Mouse (Mus musculus) embryonic facial prominence, embryonic 11.5 days (tissue): ENCODE results near the gene Rela. TPM values are rescaled to one million over a fixed set of nuclear protein-coding genes. Genes with fewer than 3 reads are reported as not detected.

Source experiments
- ATAC-seq: fragments of 200-750 bp; cut with Nextera tagmentation; replicated peaks from 2 replicates; pipeline ENCODE4 v1.8.0; 2017; ENCODE audit warnings: low read depth; ENCODE audit not compliant: insufficient number of reproducible peaks, low FRiP score, low TSS enrichment
- DNase-seq: peaks from one replicate; pipeline ENCODE4 v3.0.0-alpha.2; 2015; ENCODE audit warnings: low spot score
- H3K27ac ChIP-seq: fragments of 300-500 bp; sonication (generic); replicated peaks from 2 replicates; pipeline ENCODE4 v1.5.1; 2014; ENCODE audit warnings: mild to moderate bottlenecking, low read depth, low read length, control low read depth
- H3K27me3 ChIP-seq: fragments of 300-500 bp; sonication (generic); 2 replicates; pipeline ENCODE4 v1.6.1; 2014; ENCODE audit warnings: mild to moderate bottlenecking, low read length, moderate library complexity, mixed read lengths; ENCODE audit not compliant: control insufficient read depth, insufficient read depth
- H3K36me3 ChIP-seq: fragments of 300-500 bp; sonication (generic); replicated peaks from 2 replicates; pipeline ENCODE4 v1.6.1; 2014; ENCODE audit warnings: low read depth, mild to moderate bottlenecking, low read length, moderate library complexity, mixed read lengths; ENCODE audit not compliant: control insufficient read depth, insufficient read depth
- H3K4me1 ChIP-seq: fragments of 300-500 bp; sonication (generic); 2 replicates; pipeline ENCODE4 v1.6.1; 2014; ENCODE audit warnings: low read length, mixed read lengths; ENCODE audit not compliant: control insufficient read depth, insufficient read depth
- H3K4me2 ChIP-seq: fragments of 300-500 bp; sonication (generic); 2 replicates; pipeline ENCODE4 v1.6.1; 2014; ENCODE audit warnings: low read depth, mild to moderate bottlenecking, control low read depth, low read length, moderate library complexity
- H3K4me3 ChIP-seq: fragments of 300-500 bp; sonication (generic); 2 replicates; pipeline ENCODE4 v1.5.1; 2014; ENCODE audit warnings: low read depth, low read length, control low read depth
- H3K9ac ChIP-seq: fragments of 300-500 bp; sonication (generic); replicated peaks from 2 replicates; pipeline ENCODE4 v1.6.1; 2014; ENCODE audit warnings: mild to moderate bottlenecking, control low read depth, low read length
- H3K9me3 ChIP-seq: fragments of 300-500 bp; sonication (generic); replicated peaks from 2 replicates; pipeline ENCODE4 v1.6.1; 2016; ENCODE audit warnings: mild to moderate bottlenecking, low read length, inconsistent platforms, mixed read lengths; ENCODE audit not compliant: control insufficient read depth
- WGBS: fragments of 180-500 bp; shearing (Covaris S2); extraction: QIAGEN DNeasy Blood & Tissue Kit; methylation state at CpG from one replicate; pipeline ENCODE4 v1.1.7; 2014; 5-methylcytosine and 5-hydroxymethylcytosine counted together
- polyA plus RNA-seq: library from polyadenylated mRNA; unstranded; fragments of >200 nt; fragmentation: Nextera tagmentation; extraction: Ambion mirVana; gene quantifications from 2 replicates; pipeline ENCODE4 v1.2.1, GENCODE M21; 2014

Rela gene
- polyA plus RNA-seq, 1 experiment from 2014 or later: 37.0 TPM

- DNase-seq: no peak
- Histone ChIP-seq H3K9ac (no peak overlapping the region), H3K4me3 (no peak overlapping the region), H3K27ac (no peak overlapping the region), H3K9me3 (no peaks in the 10 kb centered on the region), H3K36me3 (peaks cover 10% of the 10 kb centered on the region), H3K4me1 (peaks cover 3% of the 10 kb centered on the region), H3K27me3 (no peaks in the 10 kb centered on the region), H3K4me2 (no peak overlapping the region)
- 89% methylated on average over 8 of the region's 8 CpGs for WGBS
- no peak for ATAC-seq
Observed at GRCm38 (mm10) chr19:5606196-5606595, 31.1 kb upstream of the Rela start.

- 97% methylated on average over 26 of the region's 26 CpGs for WGBS
- H3K9me3 ChIP-seq: no peaks in the 10 kb centered on the region
- no peak overlapping the region for H3K9ac ChIP-seq
- H3K4me2 ChIP-seq: no peak overlapping the region
- no peak overlapping the region for H3K27ac ChIP-seq
- ATAC-seq: no peak
- peaks cover 10% of the 10 kb centered on the region for H3K36me3 ChIP-seq
- no peak for DNase-seq
- H3K4me1 ChIP-seq: peaks cover 3% of the 10 kb centered on the region
- no peak overlapping the region for H3K4me3 ChIP-seq
- no peaks in the 10 kb centered on the region for H3K27me3 ChIP-seq
Observed at GRCm38 (mm10) chr19:5607705-5608410, 29.4 kb upstream of the Rela start.

GRCm38 (mm10) chr19:5608707-5609106 is 28.6 kb upstream of the Rela start:
- peak overlapping the region; percentile 74; the same call in 1 of the 2 replicates for H3K4me2 ChIP-seq
- DNase-seq: no peak
- peaks cover 3% of the 10 kb centered on the region for H3K4me1 ChIP-seq
- no peaks in the 10 kb centered on the region for H3K9me3 ChIP-seq
- H3K36me3 ChIP-seq: peaks cover 8% of the 10 kb centered on the region
- H3K27ac ChIP-seq: peak overlapping the region; percentile 87; the same call in 1 of the 2 replicates
- peak overlapping the region; percentile 53 for H3K4me3 ChIP-seq
- peak overlapping the region; percentile 73 for H3K9ac ChIP-seq
- no peak for ATAC-seq
- no peaks in the 10 kb centered on the region for H3K27me3 ChIP-seq
- 95% methylated on average over 13 of the region's 13 CpGs for WGBS

GRCm38 (mm10) chr19:5609171-5609546 is 28.1 kb upstream of the Rela start:
- no peaks in the 10 kb centered on the region for H3K27me3 ChIP-seq
- no peak for ATAC-seq
- 57% methylated on average over 10 of the region's 10 CpGs for WGBS

GRCm38 (mm10) chr19:5609547-5610404 is 27.5 kb upstream of the Rela start, which contains the start of gene Kat5:
TSS of gene Kat5 (minus strand) at chr19:5610237.
- under 1% methylated on average over 53 of the region's 55 CpGs for WGBS
- H3K27me3 ChIP-seq: no peaks in the 10 kb centered on the region
- DNase-seq: peak; percentile 94
- H3K4me1 ChIP-seq: peaks cover 3% of the 10 kb centered on the region; the same call in 1 of the 2 replicates
- H3K4me3 ChIP-seq: peak within 1 kb of the TSS; percentile 53
- H3K36me3 ChIP-seq: peaks cover 2% of the 10 kb centered on the region
- ATAC-seq: peak; percentile 87
- peak within 1 kb of the TSS; percentile 73 for H3K9ac ChIP-seq
- peak within 1 kb of the TSS; percentile 74 for H3K4me2 ChIP-seq
- peak within 1 kb of the TSS; percentile 87 for H3K27ac ChIP-seq
- no peaks in the 10 kb centered on the region for H3K9me3 ChIP-seq

More at GRCm38 (mm10) chr19:5609171-5609546, 28.1 kb upstream of the Rela start:
- Histone ChIP-seq H3K4me2 (peak overlapping the region; percentile 74), H3K27ac (peak overlapping the region; percentile 87), H3K9me3 (no peaks in the 10 kb centered on the region), H3K36me3 (peaks cover 5% of the 10 kb centered on the region), H3K4me1 (peaks cover 3% of the 10 kb centered on the region), H3K9ac (peak overlapping the region; percentile 73), H3K4me3 (peak overlapping the region; percentile 53)
- no peak for DNase-seq

- no peaks in the 10 kb centered on the region for H3K9me3 ChIP-seq
- no peaks in the 10 kb centered on the region for H3K27me3 ChIP-seq
- peaks cover 3% of the 10 kb centered on the region; the same call in 1 of the 2 replicates for H3K4me1 ChIP-seq
- H3K9ac ChIP-seq: no peak overlapping the region
- H3K36me3 ChIP-seq: no peaks in the 10 kb centered on the region; the same call in 1 of the 2 replicates
- no peak overlapping the region for H3K4me3 ChIP-seq
- H3K4me2 ChIP-seq: no peak overlapping the region
- 95% methylated on average over 1 of the region's 1 CpGs for WGBS
- ATAC-seq: no peak
- H3K27ac ChIP-seq: no peak overlapping the region
- no peak for DNase-seq
Observed at GRCm38 (mm10) chr19:5611973-5612372, 25.3 kb upstream of the Rela start.

DNA sequence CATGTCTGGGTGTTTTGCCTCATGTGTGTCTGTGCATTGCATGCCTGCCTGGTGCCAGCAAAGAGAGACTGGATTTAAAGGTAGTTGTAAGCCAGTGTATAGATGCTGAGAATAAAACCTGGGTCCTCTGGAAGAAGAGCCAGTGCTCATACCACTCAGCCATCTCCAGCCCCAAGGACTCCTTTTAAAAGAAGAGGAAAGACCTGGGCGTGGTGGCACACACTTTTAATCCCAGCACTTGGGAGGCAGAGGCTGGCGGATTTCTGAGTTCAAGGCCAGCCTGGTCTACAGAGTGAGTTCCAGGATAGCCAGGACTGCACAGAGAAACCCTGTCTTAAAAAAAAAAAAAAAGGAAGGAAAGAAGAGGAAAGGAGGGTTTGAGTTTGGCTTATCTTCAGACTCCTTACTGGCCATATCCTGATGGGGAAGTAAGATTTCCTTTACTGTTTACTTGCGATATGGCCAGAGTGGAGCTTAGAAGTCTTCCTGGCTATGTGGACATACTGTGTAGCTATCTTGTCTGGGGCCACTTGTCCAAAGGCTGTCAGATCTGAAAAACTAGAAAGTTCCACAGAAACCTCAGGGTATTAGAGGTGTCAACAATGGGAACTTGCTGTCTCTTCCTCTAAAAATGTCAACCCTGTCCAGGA is 24.4 kb upstream of the Rela start:
- ATAC-seq (no peak), DNase-seq (no peak)
- WGBS: 75% methylated on average over 3 of the region's 3 CpGs
- Histone ChIP-seq H3K9me3 (no peaks in the 10 kb centered on the region), H3K36me3 (no peaks in the 10 kb centered on the region), H3K4me3 (no peak overlapping the region), H3K27me3 (no peaks in the 10 kb centered on the region), H3K4me1 (peaks cover 3% of the 10 kb centered on the region; the same call in 1 of the 2 replicates), H3K27ac (no peak overlapping the region), H3K4me2 (no peak overlapping the region), H3K9ac (no peak overlapping the region)
